Mouse (Mus musculus): Measurements from ENCODE around the gene Nlrp6.
"Not testable (repeated sequence)": the region's sequence is repeated elsewhere in the genome, so short reads cannot be mapped to it uniquely, and the experiment has no call there.

The Nlrp6 gene

GRCm38 (mm10) chr7:140920418-140921029 is at the start of gene Nlrp6:
TSS of gene Nlrp6 (plus strand) at chr7:140920902.
- no peak for DNase-seq (ENCODE audit: low read depth in 1 of 2, low spot score in 2 of 2)

- peak in 1 of 2 experiments; percentile 23 for DNase-seq (ENCODE audit: low read depth in 1 of 2, low spot score in 2 of 2)
These were observed 46.5 kb upstream of the Nlrp6 start for GRCm38 (mm10) chr7:140874224-140874623.

- peak; percentile 26 to 37 for DNase-seq (ENCODE audit: low read depth in 1 of 2, low spot score in 2 of 2)
These were observed 43.3 kb upstream of the Nlrp6 start for GRCm38 (mm10) chr7:140877364-140877763.

- no peak for DNase-seq (ENCODE audit: low read depth in 1 of 2, low spot score in 2 of 2)
These were observed 41.3 kb upstream of the Nlrp6 start for GRCm38 (mm10) chr7:140879355-140879754.

GRCm38 (mm10) chr7:140880419-140880818 is 40.3 kb upstream of the Nlrp6 start:
- DNase-seq (ENCODE audit: low read depth in 1 of 2, low spot score in 2 of 2), result no peak

- no peak for DNase-seq (ENCODE audit: low read depth in 1 of 2, low spot score in 2 of 2)
These were observed 39.7 kb upstream of the Nlrp6 start for GRCm38 (mm10) chr7:140880865-140881515.

- DNase-seq (ENCODE audit: low read depth in 1 of 2, low spot score in 2 of 2), result peak; percentile 81 to 90
These were observed 38.8 kb upstream of the Nlrp6 start, which contains the start of the genes Psmd13 and Sirt3 for GRCm38 (mm10) chr7:140881696-140882468. TSS of gene Psmd13 (plus strand) at chr7:140881968. TSS of gene Sirt3 (minus strand) at chr7:140882309.

GRCm38 (mm10) chr7:140882469-140882803 is 38.3 kb upstream of the Nlrp6 start:
- no peak for DNase-seq (ENCODE audit: low read depth in 1 of 2, low spot score in 2 of 2)

GRCm38 (mm10) chr7:140890636-140891035 is 30.1 kb upstream of the Nlrp6 start:
- not testable (repeated sequence) for DNase-seq (ENCODE audit: low read depth in 1 of 2, low spot score in 2 of 2)

GRCm38 (mm10) chr7:140894031-140894430 is 26.7 kb upstream of the Nlrp6 start:
- DNase-seq (ENCODE audit: low read depth in 1 of 2, low spot score in 2 of 2), result no peak

GRCm38 (mm10) chr7:140894611-140895010 is 26.1 kb upstream of the Nlrp6 start:
- no peak for DNase-seq (ENCODE audit: low read depth in 1 of 2, low spot score in 2 of 2)

- no peak for DNase-seq (ENCODE audit: low read depth in 1 of 2, low spot score in 2 of 2)
These were observed 22.8 kb upstream of the Nlrp6 start for GRCm38 (mm10) chr7:140897863-140898262.

- no peak for DNase-seq (ENCODE audit: low read depth in 1 of 2, low spot score in 2 of 2)
These were observed 21.6 kb upstream of the Nlrp6 start for GRCm38 (mm10) chr7:140899121-140899520.

GRCm38 (mm10) chr7:140900220-140900619 is 20.5 kb upstream of the Nlrp6 start, which contains the start of gene Cox8b:
TSS of gene Cox8b (minus strand) at chr7:140900446.
- no peak for DNase-seq (ENCODE audit: low read depth in 1 of 2, low spot score in 2 of 2)

- DNase-seq (ENCODE audit: low read depth in 1 of 2, low spot score in 2 of 2), result no peak
These were observed 18.4 kb upstream of the Nlrp6 start for GRCm38 (mm10) chr7:140902036-140902875.

- DNase-seq (ENCODE audit: low read depth in 1 of 2, low spot score in 2 of 2), result peak in 1 of 2 experiments; percentile 37
These were observed 17.5 kb upstream of the Nlrp6 start for GRCm38 (mm10) chr7:140903212-140903611.

GRCm38 (mm10) chr7:140905642-140906081 is 15.0 kb upstream of the Nlrp6 start:
- no peak for DNase-seq (ENCODE audit: low read depth in 1 of 2, low spot score in 2 of 2)

GRCm38 (mm10) chr7:140907131-140907530 is 13.6 kb upstream of the Nlrp6 start:
- no peak for DNase-seq (ENCODE audit: low read depth in 1 of 2, low spot score in 2 of 2)

- DNase-seq (ENCODE audit: low read depth in 1 of 2, low spot score in 2 of 2), result no peak
These were observed 13.0 kb upstream of the Nlrp6 start for GRCm38 (mm10) chr7:140907697-140908096.

- peak in 1 of 2 experiments; percentile 14 for DNase-seq (ENCODE audit: low read depth in 1 of 2, low spot score in 2 of 2)
These were observed 12.5 kb upstream of the Nlrp6 start for GRCm38 (mm10) chr7:140908181-140908580.

GRCm38 (mm10) chr7:140908634-140909107 is 12.0 kb upstream of the Nlrp6 start:
- DNase-seq (ENCODE audit: low read depth in 1 of 2, low spot score in 2 of 2), result peak; percentile 33 to 70
